Mouse (Mus musculus) intestine, postnatal 0 days (tissue): ENCODE measurements around the gene Adamts1. TPM values are rescaled to one million over a fixed set of nuclear protein-coding genes. Genes with fewer than 3 reads are reported as not detected.

Source experiments
- ATAC-seq: fragments of 200-750 bp; cut with Nextera tagmentation; 2 replicates; pipeline ENCODE4 v1.8.0; 2017; ENCODE audit warnings: mild to moderate bottlenecking, moderate TSS enrichment, moderate library complexity
- H3K27ac ChIP-seq: fragments of 300-500 bp; sonication (generic); 2 replicates; pipeline ENCODE4 v1.5.1; 2014; ENCODE audit warnings: mild to moderate bottlenecking, low read depth, low read length, moderate library complexity
- H3K27me3 ChIP-seq: fragments of 300-500 bp; sonication (generic); replicated peaks from 2 replicates; pipeline ENCODE4 v1.6.1; 2014; ENCODE audit warnings: low read length, mixed read lengths; ENCODE audit not compliant: control insufficient read depth, insufficient read depth
- H3K36me3 ChIP-seq: fragments of 300-500 bp; sonication (generic); 2 replicates; pipeline ENCODE4 v1.6.1; 2014; ENCODE audit warnings: mild to moderate bottlenecking, moderate library complexity; ENCODE audit not compliant: control insufficient read depth, insufficient read depth
- H3K4me1 ChIP-seq: fragments of 300-500 bp; sonication (generic); replicated peaks from 2 replicates; pipeline ENCODE4 v1.6.1; 2014; ENCODE audit warnings: antibody characterized with exemption, low read length, mixed read lengths; ENCODE audit not compliant: control insufficient read depth, insufficient read depth
- H3K4me2 ChIP-seq: fragments of 300-500 bp; sonication (generic); replicated peaks from 2 replicates; pipeline ENCODE4 v1.6.1; 2014; ENCODE audit warnings: low read depth, mild to moderate bottlenecking, moderate library complexity
- H3K4me3 ChIP-seq: fragments of 300-500 bp; sonication (generic); 2 replicates; pipeline ENCODE4 v1.5.1; 2014; ENCODE audit warnings: low read depth, low read length
- H3K9ac ChIP-seq: fragments of 300-500 bp; sonication (generic); 2 replicates; pipeline ENCODE4 v1.6.1; 2014; ENCODE audit warnings: mild to moderate bottlenecking, low read depth, low read length
- H3K9me3 ChIP-seq: fragments of 300-500 bp; sonication (generic); 2 replicates; pipeline ENCODE4 v1.6.1; 2016; ENCODE audit warnings: mixed run types; ENCODE audit not compliant: control insufficient read depth
- CTCF ChIP-seq: sonication (generic); IDR thresholded peaks from 2 replicates; pipeline ENCODE4 v1.5.1; 2016; ENCODE audit warnings: low read depth, mild to moderate bottlenecking, control low read depth, antibody characterized with exemption, moderate library complexity
- WGBS: fragments of 180-500 bp; shearing (Covaris S2); extraction: QIAGEN DNeasy Blood & Tissue Kit; methylation state at CpG from one replicate; pipeline ENCODE4 v1.1.7; 2014; 5-methylcytosine and 5-hydroxymethylcytosine counted together
- polyA plus RNA-seq: library from polyadenylated mRNA; unstranded; fragments of >200 nt; fragmentation: Nextera tagmentation; extraction: Ambion mirVana; gene quantifications from 2 replicates; pipeline ENCODE4 v1.2.1, GENCODE M21; 2015

Adamts1 gene
- polyA plus RNA-seq, 1 experiment from 2014 or later, result 8.2 TPM

GRCm38 (mm10) chr16:85807072-85807471 is 4.2 kb upstream of the Adamts1 start:
- Histone ChIP-seq H3K4me1 (no peaks in the 10 kb centered on the region; the same call in 1 of the 2 replicates), H3K36me3 (no peaks in the 10 kb centered on the region), H3K9ac (no peak overlapping the region), H3K27ac (no peak overlapping the region), H3K4me3 (no peak overlapping the region), H3K27me3 (peaks cover 7% of the 10 kb centered on the region; the same call in 1 of the 2 replicates), H3K4me2 (no peak overlapping the region), H3K9me3 (no peaks in the 10 kb centered on the region)
- 15% methylated on average over 3 of the region's 3 CpGs for WGBS
- TF ChIP-seq CTCF, result peak; percentile 71
- no peak for ATAC-seq

GRCm38 (mm10) chr16:85805581-85805980 is 2.7 kb upstream of the Adamts1 start:
- 80% methylated on average over 2 of the region's 2 CpGs for WGBS
- Histone ChIP-seq H3K4me2 (no peak overlapping the region), H3K36me3 (no peaks in the 10 kb centered on the region), H3K27me3 (peaks cover 10% of the 10 kb centered on the region; the same call in 1 of the 2 replicates), H3K9ac (no peak overlapping the region), H3K4me3 (no peak overlapping the region), H3K4me1 (no peaks in the 10 kb centered on the region; the same call in 1 of the 2 replicates), H3K9me3 (no peaks in the 10 kb centered on the region), H3K27ac (no peak overlapping the region)
- no peak for ATAC-seq
- TF ChIP-seq CTCF, result no peak

GRCm38 (mm10) chr16:85803613-85804551 is 969 bp upstream of the Adamts1 start:
- TF ChIP-seq CTCF, result no peak
- peak overlapping the region; percentile 68 for H3K9ac ChIP-seq
- peaks cover 10% of the 10 kb centered on the region; the same call in 1 of the 2 replicates for H3K27me3 ChIP-seq
- no peaks in the 10 kb centered on the region for H3K9me3 ChIP-seq
- peak overlapping the region; percentile 90 for H3K4me2 ChIP-seq
- H3K27ac ChIP-seq, result peak overlapping the region; percentile 89
- no peaks in the 10 kb centered on the region; the same call in 1 of the 2 replicates for H3K4me1 ChIP-seq
- WGBS, result 1% methylated on average over 20 of the region's 25 CpGs
- H3K36me3 ChIP-seq, result peaks cover 5% of the 10 kb centered on the region
- H3K4me3 ChIP-seq, result peak overlapping the region; percentile 62
- no peak for ATAC-seq

GRCm38 (mm10) chr16:85801971-85802811 is 722 bp downstream of the Adamts1 start:
- Histone ChIP-seq H3K27ac (peak overlapping the region; percentile 89), H3K9ac (peak overlapping the region; percentile 68), H3K27me3 (peaks cover 10% of the 10 kb centered on the region; the same call in 1 of the 2 replicates), H3K9me3 (no peaks in the 10 kb centered on the region), H3K4me3 (peak overlapping the region; percentile 62), H3K4me2 (peak overlapping the region; percentile 90), H3K36me3 (peaks cover 17% of the 10 kb centered on the region), H3K4me1 (no peaks in the 10 kb centered on the region; the same call in 1 of the 2 replicates)
- WGBS, result under 1% methylated on average over 67 of the region's 67 CpGs
- peak; percentile 24 for TF ChIP-seq CTCF
- no peak for ATAC-seq

GRCm38 (mm10) chr16:85801252-85801651 is 1.7 kb downstream of the Adamts1 start:
- peak; percentile 91 for ATAC-seq
- H3K27ac ChIP-seq, result peak overlapping the region; percentile 89
- WGBS, result under 1% methylated on average over 23 of the region's 23 CpGs
- peak; percentile 79 for TF ChIP-seq CTCF
- peak overlapping the region; percentile 90 for H3K4me2 ChIP-seq
- H3K27me3 ChIP-seq, result peaks cover 10% of the 10 kb centered on the region; the same call in 1 of the 2 replicates
- H3K4me1 ChIP-seq, result no peaks in the 10 kb centered on the region; the same call in 1 of the 2 replicates
- no peaks in the 10 kb centered on the region for H3K9me3 ChIP-seq
- peak overlapping the region; percentile 68 for H3K9ac ChIP-seq
- peaks cover 24% of the 10 kb centered on the region for H3K36me3 ChIP-seq
- peak overlapping the region; percentile 62 for H3K4me3 ChIP-seq

- Histone ChIP-seq H3K27me3 (peaks cover 10% of the 10 kb centered on the region; the same call in 1 of the 2 replicates), H3K9me3 (no peaks in the 10 kb centered on the region), H3K27ac (peak overlapping the region; percentile 89), H3K9ac (peak overlapping the region; percentile 68), H3K4me1 (no peaks in the 10 kb centered on the region; the same call in 1 of the 2 replicates), H3K4me2 (peak overlapping the region; percentile 90), H3K36me3 (peaks cover 26% of the 10 kb centered on the region), H3K4me3 (peak overlapping the region; percentile 62)
- peak; percentile 95 for ATAC-seq
- 3% methylated on average over 8 of the region's 8 CpGs for WGBS
- TF ChIP-seq CTCF, result no peak
Observed at GRCm38 (mm10) chr16:85800691-85801090, 2.2 kb downstream of the Adamts1 start.
